Mouse (Mus musculus) brain, embryonic 14.5 days (tissue): ENCODE measurements around the gene Tmem189.

Experiments used
- CTCF ChIP-seq: fragments of 200-500 bp; IDR thresholded peaks from 2 replicates; pipeline ENCODE4 v1.5.1; 2012; ENCODE audit warnings: inconsistent platforms, mild to moderate bottlenecking, moderate library complexity, borderline replicate concordance; ENCODE audit not compliant: insufficient read depth, insufficient read length; ENCODE audit errors: extremely low read depth
- POLR2A ChIP-seq: fragments of 200-500 bp; IDR thresholded peaks from 2 replicates; pipeline ENCODE4 v1.6.1; 2012; ENCODE audit warnings: mild to moderate bottlenecking, inconsistent platforms, borderline replicate concordance; ENCODE audit not compliant: poor library complexity, insufficient read depth, insufficient read length, severe bottlenecking; ENCODE audit errors: extremely low read depth

DNA sequence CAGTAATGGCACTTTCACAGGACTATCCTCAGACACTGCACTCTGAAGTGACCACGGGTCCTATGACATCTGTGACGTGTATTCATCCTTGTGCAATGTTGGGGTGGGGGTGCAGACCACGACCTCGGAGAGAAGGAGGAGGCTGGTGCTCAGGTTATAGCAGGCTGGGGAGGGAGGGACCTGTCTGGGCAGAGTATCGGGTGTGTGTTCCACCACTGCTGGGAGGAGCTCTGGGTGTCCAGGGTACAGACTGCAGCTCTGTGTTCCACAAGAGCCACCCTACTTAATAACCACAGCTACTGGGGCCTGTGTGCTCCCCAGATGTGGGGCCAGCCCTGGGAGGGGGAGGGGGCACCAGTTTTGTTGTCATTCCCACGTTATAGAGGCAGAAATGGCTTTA, 20.3 kb upstream of the Tmem189 start:
- TF ChIP-seq CTCF, result no peak
- TF ChIP-seq POLR2A, result no peak
